Mouse (Mus musculus): ENCODE measurements at regions not wholly inside any gene's neighbourhood (a gene's known extent, or its start where the extent isn't known, plus 50 kb on each side); places are given as distances from the start of the nearest gene placed in this dataset.

DNA sequence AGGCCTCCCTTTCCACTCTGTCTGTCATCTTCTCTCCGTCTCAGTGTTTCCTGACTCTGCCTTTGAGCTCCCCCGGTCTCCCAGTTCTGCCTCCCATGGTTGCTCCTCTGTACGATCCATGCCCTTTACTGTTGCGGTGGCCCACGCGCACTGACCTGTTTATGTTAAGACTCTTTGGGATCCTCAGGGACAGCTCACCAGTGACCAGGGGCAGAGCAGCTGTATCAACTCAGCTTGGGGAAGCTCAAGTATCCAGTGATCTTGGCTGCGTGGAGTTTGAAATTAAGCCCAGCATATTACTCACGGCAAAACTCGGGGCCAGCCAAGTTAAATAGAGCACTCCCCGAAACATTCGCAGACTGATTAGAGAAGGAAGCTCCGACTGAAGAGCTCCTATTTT, 562.8 kb downstream of the Ccdc171 start:
- dilution Hi-C loops (cut with MboI; ENCODE audit: extremely low pct_ligation_motif_present, extremely low pct_unique_long_range_greater_than_20kb, low sequenced_read_pairs) (no loop called here), in situ Hi-C loops (cut with MboI; ENCODE audit: low pct_ligation_motif_present, low pct_unique_long_range_greater_than_20kb, low sequenced_read_pairs) (no loop called here)
- H3K36me3 ChIP-seq (replicated peaks in 1 of 2; ENCODE audit: control insufficient read depth in 1 of 2, insufficient read depth in 1 of 2, low read length in 1 of 2): no peaks in the 10 kb centered on the region
- no peak overlapping the region for H3K9ac ChIP-seq (ENCODE audit: insufficient read depth, low read depth)
- H3K27ac ChIP-seq (ENCODE audit: insufficient read depth, low read depth): no peak overlapping the region
- H3K4me2 ChIP-seq (ENCODE audit: insufficient read depth, low read depth, poor library complexity, severe bottlenecking): no peak overlapping the region
- DNase-seq (ENCODE audit: extremely low read depth): no peak
- no peaks in the 10 kb centered on the region for H3K4me1 ChIP-seq (ENCODE audit: control insufficient read depth in 1 of 2, insufficient read depth in 2 of 2)
- no peaks in the 10 kb centered on the region for H3K27me3 ChIP-seq (replicated peaks)
- TF ChIP-seq MAX (IDR thresholded peaks at IDR 0.05; ENCODE audit: low read length) (no peak), TCF12 (IDR thresholded peaks at IDR 0.05; ENCODE audit: low read depth, low read length) (no peak), MAFK (IDR thresholded peaks at IDR 0.05; ENCODE audit: insufficient replicate concordance, low read length) (no peak), ETS1 (conservative IDR thresholded peaks at IDR 0.05; ENCODE audit: low read depth, low read length) (no peak), USF2 (conservative IDR thresholded peaks at IDR 0.05; ENCODE audit: low read depth, low read length) (no peak), ELF1 (IDR thresholded peaks at IDR 0.05; ENCODE audit: low read depth, low read length) (no peak), MXI1 (IDR thresholded peaks at IDR 0.05; ENCODE audit: low read depth, low read length) (no peak), JUN (IDR thresholded peaks at IDR 0.05; ENCODE audit: insufficient read depth, low read depth, low read length) (no peak), USF1 (IDR thresholded peaks at IDR 0.05; ENCODE audit: low read depth, low read length) (no peak), NRF1 (IDR thresholded peaks at IDR 0.05; ENCODE audit: low read depth, low read length) (no peak), SMC3 (IDR thresholded peaks at IDR 0.05; ENCODE audit: low read depth, low read length) (no peak), UBTF (IDR thresholded peaks at IDR 0.05; ENCODE audit: low read depth, low read length) (no peak), RCOR1 (conservative IDR thresholded peaks at IDR 0.05; ENCODE audit: low read depth, low read length) (no peak), GABPA (IDR thresholded peaks at IDR 0.05; ENCODE audit: insufficient replicate concordance, low read depth, low read length) (no peak), NELFE (IDR thresholded peaks at IDR 0.05; ENCODE audit: low read depth, low read length) (no peak), ZC3H11A (IDR thresholded peaks at IDR 0.05; ENCODE audit: low read depth, low read length) (no peak), ZMIZ1 (IDR thresholded peaks at IDR 0.05; ENCODE audit: low read depth, low read length) (no peak)
- H3K9me3 ChIP-seq (replicated peaks; ENCODE audit: low read length): peaks cover 70% of the 10 kb centered on the region
- no peaks in the 10 kb centered on the region for H3K79me2 ChIP-seq (replicated peaks; ENCODE audit: control insufficient read depth, extremely low read depth, insufficient read depth, poor library complexity, severe bottlenecking)
- no peak overlapping the region for H3K4me3 ChIP-seq (replicated peaks in 1 of 3; ENCODE audit: low read depth in 2 of 3, low read length in 2 of 3, poor library complexity in 1 of 3)

DNA sequence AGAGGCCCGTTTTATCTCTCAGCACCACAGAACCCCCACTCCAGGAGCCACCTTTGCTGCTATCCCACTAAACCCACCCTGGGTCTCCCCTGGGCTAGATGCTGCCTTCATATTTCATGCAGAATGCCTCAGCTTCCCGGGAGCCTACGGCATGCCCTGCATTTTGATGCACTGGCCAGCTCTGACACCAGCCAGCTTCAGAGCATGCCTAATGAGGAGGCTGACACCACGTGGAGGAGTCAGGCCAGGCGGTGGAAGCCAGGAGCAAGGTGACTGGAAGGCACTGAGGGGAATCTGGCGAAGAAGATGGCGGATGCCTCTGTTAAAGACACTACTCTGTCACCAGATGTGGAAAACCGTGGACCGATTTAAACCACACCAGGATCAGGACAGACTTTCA, 567.2 kb downstream of the Ccdc171 start:
- peaks cover 77% of the 10 kb centered on the region for H3K9me3 ChIP-seq (replicated peaks; ENCODE audit: low read length)
- H3K27me3 ChIP-seq (replicated peaks): no peaks in the 10 kb centered on the region
- no peak overlapping the region for H3K4me2 ChIP-seq (ENCODE audit: insufficient read depth, low read depth, poor library complexity, severe bottlenecking)
- no peak overlapping the region for H3K27ac ChIP-seq (ENCODE audit: insufficient read depth, low read depth)
- in situ Hi-C loops (cut with MboI; ENCODE audit: low pct_ligation_motif_present, low pct_unique_long_range_greater_than_20kb, low sequenced_read_pairs): no loop called here
- dilution Hi-C loops (cut with MboI; ENCODE audit: extremely low pct_ligation_motif_present, extremely low pct_unique_long_range_greater_than_20kb, low sequenced_read_pairs): no loop called here
- no peaks in the 10 kb centered on the region for H3K36me3 ChIP-seq (replicated peaks in 1 of 2; ENCODE audit: control insufficient read depth in 1 of 2, insufficient read depth in 1 of 2, low read length in 1 of 2)
- no peak overlapping the region for H3K4me3 ChIP-seq (replicated peaks in 1 of 3; ENCODE audit: low read depth in 2 of 3, low read length in 2 of 3, poor library complexity in 1 of 3)
- no peak for DNase-seq (ENCODE audit: extremely low read depth)
- TF ChIP-seq GABPA (IDR thresholded peaks at IDR 0.05; ENCODE audit: insufficient replicate concordance, low read depth, low read length): no peak
- TF ChIP-seq CHD2 (IDR thresholded peaks at IDR 0.05; ENCODE audit: low read length): no peak
- TF ChIP-seq USF2 (conservative IDR thresholded peaks at IDR 0.05; ENCODE audit: low read depth, low read length): no peak
- no peak for TF ChIP-seq JUND (conservative IDR thresholded peaks at IDR 0.05; ENCODE audit: low read depth, low read length)
- no peak for TF ChIP-seq SIN3A (IDR thresholded peaks at IDR 0.05; ENCODE audit: low read length)
- no peak for TF ChIP-seq RCOR1 (conservative IDR thresholded peaks at IDR 0.05; ENCODE audit: low read depth, low read length)
- TF ChIP-seq ZKSCAN1 (IDR thresholded peaks at IDR 0.05; ENCODE audit: borderline replicate concordance, low read depth, low read length): no peak
- TF ChIP-seq PAX5 (IDR thresholded peaks at IDR 0.05; ENCODE audit: low read length): no peak
- TF ChIP-seq ZC3H11A (IDR thresholded peaks at IDR 0.05; ENCODE audit: low read depth, low read length): no peak
- no peak for TF ChIP-seq ZNF384 (IDR thresholded peaks at IDR 0.05; ENCODE audit: low read depth, low read length)
- no peak for TF ChIP-seq MAZ (IDR thresholded peaks at IDR 0.05; ENCODE audit: low read depth, low read length)
- no peak for TF ChIP-seq NELFE (IDR thresholded peaks at IDR 0.05; ENCODE audit: low read depth, low read length)
- TF ChIP-seq IRF4 (IDR thresholded peaks at IDR 0.05; ENCODE audit: low read depth, low read length): no peak
- TF ChIP-seq TBP (conservative IDR thresholded peaks at IDR 0.05; ENCODE audit: low read depth, low read length): no peak
- no peak for TF ChIP-seq MEF2A (IDR thresholded peaks at IDR 0.05; ENCODE audit: borderline replicate concordance, low read depth, low read length)
- no peak for TF ChIP-seq CHD1 (IDR thresholded peaks at IDR 0.05; ENCODE audit: low read depth, low read length)
- no peak for TF ChIP-seq POLR2AphosphoS2 (IDR thresholded peaks at IDR 0.05; ENCODE audit: low read depth, low read length)
- no peak overlapping the region for H3K9ac ChIP-seq (ENCODE audit: insufficient read depth, low read depth)
- H3K79me2 ChIP-seq (replicated peaks; ENCODE audit: control insufficient read depth, extremely low read depth, insufficient read depth, poor library complexity, severe bottlenecking): no peaks in the 10 kb centered on the region
- H3K4me1 ChIP-seq (ENCODE audit: control insufficient read depth in 1 of 2, insufficient read depth in 2 of 2): no peaks in the 10 kb centered on the region
